Mouse (Mus musculus) hindbrain, embryonic 14.5 days (tissue): Measurements from ENCODE around the gene Oas1g. TPM values are rescaled to one million over a fixed set of nuclear protein-coding genes. Genes with fewer than 3 reads are reported as not detected.
"Not testable (repeated sequence)": the region's sequence is repeated elsewhere in the genome, so short reads cannot be mapped to it uniquely, and the experiment has no call there.

Experiments used
- ATAC-seq: fragments of 200-750 bp; cut with Nextera tagmentation; 2 replicates; pipeline ENCODE4 v1.8.0; 2017; ENCODE audit warnings: moderate number of reproducible peaks, mild to moderate bottlenecking, moderate TSS enrichment, moderate library complexity; ENCODE audit not compliant: low FRiP score
- DNase-seq: peaks from one replicate; pipeline ENCODE4 v3.0.0-alpha.2; 2015; ENCODE audit warnings: low spot score
- H3K27ac ChIP-seq: fragments of 300-500 bp; sonication (generic); 2 replicates; pipeline ENCODE4 v1.5.1; 2014; ENCODE audit warnings: mild to moderate bottlenecking, moderate library complexity
- H3K27me3 ChIP-seq: fragments of 300-500 bp; sonication (generic); 2 replicates; pipeline ENCODE4 v1.6.1; 2014; ENCODE audit warnings: mild to moderate bottlenecking, low read length, mixed read lengths; ENCODE audit not compliant: control insufficient read depth, insufficient read depth
- H3K36me3 ChIP-seq: fragments of 300-500 bp; sonication (generic); replicated peaks from 2 replicates; pipeline ENCODE4 v1.6.1; 2014; ENCODE audit not compliant: control insufficient read depth, insufficient read depth
- H3K4me1 ChIP-seq: fragments of 300-500 bp; sonication (generic); replicated peaks from 2 replicates; pipeline ENCODE4 v1.6.1; 2014; ENCODE audit warnings: antibody characterized with exemption, low read length, mixed read lengths; ENCODE audit not compliant: control insufficient read depth, insufficient read depth
- H3K4me2 ChIP-seq: fragments of 300-500 bp; sonication (generic); replicated peaks from 2 replicates; pipeline ENCODE4 v1.6.1; 2014; ENCODE audit warnings: mild to moderate bottlenecking, moderate library complexity
- H3K4me3 ChIP-seq: fragments of 300-500 bp; sonication (generic); replicated peaks from 2 replicates; pipeline ENCODE4 v1.5.1; 2014; ENCODE audit warnings: mild to moderate bottlenecking, low read length
- H3K9ac ChIP-seq: fragments of 300-500 bp; sonication (generic); 2 replicates; pipeline ENCODE4 v1.6.1; 2014
- H3K9me3 ChIP-seq: fragments of 300-500 bp; sonication (generic); 2 replicates; pipeline ENCODE4 v1.6.1; 2016; ENCODE audit warnings: low read length; ENCODE audit not compliant: control insufficient read depth
- WGBS: fragments of 180-500 bp; shearing (Covaris S2); extraction: QIAGEN DNeasy Blood & Tissue Kit; methylation state at CpG from one replicate; pipeline ENCODE4 v1.1.7; 2014; 5-methylcytosine and 5-hydroxymethylcytosine counted together
- polyA plus RNA-seq: library from polyadenylated mRNA; unstranded; fragments of >200 nt; fragmentation: Nextera tagmentation; extraction: Ambion mirVana; gene quantifications from 2 replicates; pipeline ENCODE4 v1.2.1, GENCODE M21; 2014

The Oas1g gene
- polyA plus RNA-seq, 1 experiment from 2014 or later = 0.19 TPM

DNA sequence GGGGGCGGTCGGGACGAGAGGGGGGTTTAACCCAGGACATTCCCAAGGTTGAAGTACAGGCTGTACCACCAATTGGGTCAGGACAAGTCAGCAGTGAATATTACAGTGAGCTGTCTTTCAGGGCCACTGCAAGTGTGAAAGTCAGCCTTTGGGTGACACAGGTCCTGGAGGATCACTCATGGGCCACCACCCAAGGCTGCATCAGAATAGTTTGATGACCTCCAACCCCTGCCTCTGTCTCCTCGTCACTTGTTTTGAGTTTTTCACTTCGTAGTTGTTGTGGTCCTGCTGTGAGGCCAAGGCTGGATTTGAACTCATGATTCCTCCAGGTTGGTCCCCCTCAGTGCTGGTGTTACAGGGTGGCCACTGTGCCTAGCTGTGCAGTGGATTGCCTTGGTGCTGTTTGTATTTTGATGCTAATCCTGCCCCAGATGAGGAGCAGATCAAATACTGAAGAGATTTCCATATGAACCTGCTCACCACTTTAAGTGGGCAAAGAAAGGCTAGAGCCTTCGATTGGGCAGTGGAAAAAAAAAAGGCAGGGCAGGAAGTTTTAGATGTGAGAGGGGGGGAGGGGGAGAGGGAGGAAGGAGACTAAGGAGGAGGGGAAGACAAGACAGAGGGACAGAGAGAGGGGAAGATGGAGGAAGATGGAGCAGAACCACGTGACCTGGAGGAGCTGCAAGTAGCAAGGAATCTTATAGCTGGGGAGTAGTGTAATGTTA lies 20.9 kb upstream of the Oas1g start:
- H3K9me3 ChIP-seq = no peaks in the 10 kb centered on the region
- H3K4me1 ChIP-seq = no peaks in the 10 kb centered on the region
- no peak overlapping the region for H3K9ac ChIP-seq
- no peak overlapping the region for H3K27ac ChIP-seq
- 47% methylated on average over 7 of the region's 7 CpGs for WGBS
- no peaks in the 10 kb centered on the region for H3K36me3 ChIP-seq
- DNase-seq (no peak), ATAC-seq (no peak)
- H3K4me3 ChIP-seq = no peak overlapping the region
- H3K4me2 ChIP-seq = no peak overlapping the region
- H3K27me3 ChIP-seq = no peaks in the 10 kb centered on the region

DNA sequence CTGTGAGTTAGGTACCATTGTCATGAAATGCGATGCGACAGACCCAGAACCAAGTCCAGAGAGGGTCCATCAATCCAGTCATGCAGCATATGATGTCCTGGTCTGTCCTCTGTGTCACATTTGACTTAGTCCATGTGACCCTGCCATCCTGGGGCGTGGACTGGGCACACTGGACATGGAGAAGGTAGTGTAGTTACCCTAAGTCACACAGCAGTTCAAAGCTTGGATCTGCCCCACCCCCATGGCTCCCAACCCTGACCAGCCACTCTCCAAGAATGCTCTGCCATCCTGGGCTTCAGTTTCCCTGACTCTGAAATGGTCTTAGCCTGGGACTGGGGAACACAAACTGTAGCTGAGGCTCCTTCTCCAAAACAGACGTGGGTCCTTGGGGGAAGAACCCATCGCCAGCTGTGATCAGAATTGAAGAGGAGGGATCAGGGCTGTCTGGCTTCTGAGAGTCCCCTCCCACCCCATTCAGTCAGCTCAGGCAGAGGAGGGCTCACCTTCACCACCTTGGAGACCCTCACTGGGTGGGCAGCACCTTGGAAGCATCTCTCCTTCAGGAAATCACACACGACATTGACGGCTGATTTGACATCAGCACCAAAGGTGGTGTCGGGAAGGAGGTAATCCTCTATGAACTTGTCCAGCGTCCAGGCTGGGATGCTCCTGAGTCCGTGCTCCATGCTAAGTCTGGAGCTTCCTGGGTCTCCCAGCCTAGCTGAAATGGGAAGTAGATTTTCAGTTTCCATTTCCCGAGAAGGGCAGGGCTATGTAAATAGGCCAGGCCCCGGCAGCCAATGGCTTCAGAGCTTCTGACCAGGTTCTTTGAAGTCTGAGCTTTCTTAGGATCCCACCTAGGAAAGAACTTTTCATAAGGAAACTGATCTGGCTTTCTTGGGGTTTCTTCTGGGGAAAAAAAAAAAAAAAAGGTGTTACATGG lies 19.6 kb upstream of the Oas1g start, which contains the start of gene Oas1a:
Gene Oas1a, minus strand, starts transcription at position 731 of the 943 bp plus-strand sequence.
- H3K4me3 ChIP-seq, H3K4me2 ChIP-seq, H3K4me1 ChIP-seq, H3K36me3 ChIP-seq, H3K9me3 ChIP-seq, DNase-seq, ATAC-seq, H3K27ac ChIP-seq, H3K27me3 ChIP-seq, H3K9ac ChIP-seq: not testable (repeated sequence)
- WGBS = 37% methylated on average over 8 of the region's 12 CpGs

DNA sequence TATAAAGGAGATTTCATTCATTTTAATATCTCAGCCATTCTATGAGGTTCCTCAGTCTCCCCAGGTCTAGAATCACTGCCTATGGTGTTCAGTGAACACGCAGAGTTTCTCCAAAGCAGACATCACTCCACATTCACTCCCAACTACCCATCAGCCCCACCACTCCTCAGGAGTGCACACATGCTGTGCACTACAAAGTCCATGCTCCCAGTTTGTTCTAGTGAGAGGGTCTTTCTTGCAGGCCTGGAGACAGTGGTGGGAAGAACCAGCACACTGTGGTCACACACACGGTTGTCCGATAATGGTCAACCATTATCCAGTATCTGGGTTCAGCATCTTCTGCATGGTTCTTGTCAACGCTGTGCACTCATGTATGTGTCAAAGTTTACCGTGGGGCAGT lies 14.6 kb upstream of the Oas1g start:
- H3K36me3 ChIP-seq = no peaks in the 10 kb centered on the region
- DNase-seq (no peak), ATAC-seq (no peak)
- H3K4me2 ChIP-seq = no peak overlapping the region
- no peaks in the 10 kb centered on the region for H3K4me1 ChIP-seq
- H3K9ac ChIP-seq = no peak overlapping the region
- WGBS = 94% methylated on average over 5 of the region's 5 CpGs
- H3K9me3 ChIP-seq = 0 out of 2 replicates have a peak, but pooled peaks cover 6% of the 10 kb centered on the region
- H3K4me3 ChIP-seq = no peak overlapping the region
- H3K27ac ChIP-seq = no peak overlapping the region
- H3K27me3 ChIP-seq = no peaks in the 10 kb centered on the region

DNA sequence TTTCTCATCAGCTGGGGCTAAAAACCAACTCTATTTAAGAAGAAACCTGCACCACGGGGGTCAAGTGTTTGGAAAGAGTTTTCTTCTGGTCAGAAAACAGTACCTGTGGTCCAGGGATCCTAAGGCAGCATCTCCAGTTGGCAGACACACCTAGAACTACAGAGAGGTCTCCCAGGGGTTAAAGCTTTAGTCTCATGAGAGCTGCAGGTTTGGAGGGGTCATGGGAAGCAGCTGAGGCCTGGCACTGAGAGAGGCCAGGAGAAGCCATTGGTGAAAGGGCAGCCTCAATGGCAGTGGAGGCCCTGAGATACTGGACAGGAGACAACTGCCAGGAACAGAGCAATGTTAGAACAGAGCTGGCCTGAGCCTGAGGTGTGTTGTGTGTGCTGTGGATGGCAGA lies 13.3 kb upstream of the Oas1g start:
- 67% methylated on average over 1 of the region's 1 CpGs for WGBS
- ATAC-seq = no peak

DNA sequence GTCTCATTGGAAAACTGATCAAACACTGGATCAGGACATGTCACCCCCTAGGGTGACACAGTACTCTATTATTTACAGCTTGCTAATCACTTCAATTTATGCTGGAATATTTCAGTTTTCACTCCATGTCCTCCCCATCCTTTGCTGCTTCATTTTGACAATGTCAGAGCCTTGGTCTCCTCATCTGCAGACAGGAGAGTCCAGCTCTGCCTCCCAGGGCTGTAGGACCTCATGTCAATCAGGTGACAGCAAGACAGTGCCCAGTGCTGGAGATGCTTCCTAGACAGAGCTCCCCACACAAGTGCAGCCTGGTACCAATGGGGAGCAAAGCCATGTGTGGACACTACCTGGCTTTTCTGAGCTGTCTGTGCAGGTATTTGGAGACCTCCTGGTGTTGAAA lies 11.3 kb upstream of the Oas1g start:
- no peak overlapping the region for H3K27ac ChIP-seq
- no peak overlapping the region for H3K4me3 ChIP-seq
- H3K36me3 ChIP-seq = no peaks in the 10 kb centered on the region
- H3K4me1 ChIP-seq = no peaks in the 10 kb centered on the region
- H3K4me2 ChIP-seq = no peak overlapping the region
- no peaks in the 10 kb centered on the region for H3K27me3 ChIP-seq
- DNase-seq = no peak
- H3K9ac ChIP-seq = no peak overlapping the region
- H3K9me3 ChIP-seq = 0 out of 2 replicates have a peak, but pooled peaks cover 6% of the 10 kb centered on the region
- no peak for ATAC-seq

More for the DNA sequence above, 13.3 kb upstream of the Oas1g start:
- H3K27ac ChIP-seq = no peak overlapping the region
- no peak for DNase-seq
- no peak overlapping the region for H3K4me2 ChIP-seq
- no peak overlapping the region for H3K4me3 ChIP-seq
- 0 out of 2 replicates have a peak, but pooled peaks cover 6% of the 10 kb centered on the region for H3K9me3 ChIP-seq
- no peaks in the 10 kb centered on the region for H3K36me3 ChIP-seq
- no peaks in the 10 kb centered on the region for H3K4me1 ChIP-seq
- H3K9ac ChIP-seq = no peak overlapping the region
- H3K27me3 ChIP-seq = no peaks in the 10 kb centered on the region

DNA sequence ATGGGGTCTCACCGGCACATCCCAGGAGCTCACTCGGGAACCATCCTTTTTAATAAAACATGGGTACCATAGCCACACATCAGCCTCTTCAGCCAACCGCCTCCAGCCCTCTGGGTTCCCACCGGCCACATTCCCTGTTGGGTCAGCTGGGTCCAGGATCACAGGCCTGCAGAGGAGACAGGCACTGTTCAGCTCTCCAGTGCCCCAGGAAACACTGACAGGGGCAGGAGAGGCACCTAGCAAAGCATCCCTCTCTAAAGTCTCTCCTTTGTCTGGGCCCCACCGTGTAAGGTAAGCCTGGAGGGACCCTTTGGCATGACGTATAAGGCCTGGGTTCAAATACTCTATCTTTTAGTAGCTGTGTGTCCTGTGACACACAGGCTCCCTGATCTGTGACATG lies 10.9 kb upstream of the Oas1g start:
- ATAC-seq = no peak
- 88% methylated on average over 6 of the region's 6 CpGs for WGBS

DNA sequence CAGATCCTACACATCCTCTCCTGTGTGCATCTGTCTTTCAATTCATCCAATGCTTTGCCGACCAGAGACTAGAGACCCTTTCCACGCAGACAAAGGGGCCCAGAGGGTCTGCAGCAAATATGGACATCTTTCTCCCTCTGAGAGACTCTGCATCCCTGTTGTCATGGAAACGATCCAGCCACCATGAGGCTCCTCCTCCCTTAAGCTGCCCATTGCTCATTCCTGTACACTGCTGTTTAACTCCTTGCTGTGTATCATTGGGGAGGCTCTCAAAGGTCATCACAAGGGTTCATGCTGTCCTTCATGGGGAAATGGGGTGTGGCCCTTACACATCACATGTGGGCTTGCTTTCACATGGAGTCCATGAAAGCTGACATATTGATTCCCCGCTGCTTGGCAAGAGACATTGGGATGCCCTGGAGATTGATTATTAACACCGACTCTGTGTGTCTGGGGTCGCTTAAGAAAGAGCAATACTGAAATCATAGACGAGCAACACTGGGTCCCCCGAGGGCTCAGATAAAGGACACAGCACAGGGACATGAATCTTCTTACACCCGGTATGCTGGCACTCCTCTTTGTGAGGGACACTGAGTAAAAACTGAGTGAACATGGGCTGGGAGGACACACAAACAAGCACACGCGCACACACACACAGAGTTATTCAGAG lies 8.0 kb upstream of the Oas1g start:
- ATAC-seq (no peak), DNase-seq (no peak)
- Histone ChIP-seq H3K27ac (no peak overlapping the region), H3K9ac (no peak overlapping the region), H3K9me3 (0 out of 2 replicates have a peak, but pooled peaks cover 5% of the 10 kb centered on the region), H3K4me3 (no peak overlapping the region), H3K4me2 (no peak overlapping the region), H3K4me1 (no peaks in the 10 kb centered on the region), H3K36me3 (no peaks in the 10 kb centered on the region), H3K27me3 (no peaks in the 10 kb centered on the region)
- WGBS = 76% methylated on average over 11 of the region's 11 CpGs

More for the DNA sequence above, 10.9 kb upstream of the Oas1g start:
- DNase-seq = no peak
- no peaks in the 10 kb centered on the region for H3K36me3 ChIP-seq
- H3K4me1 ChIP-seq = no peaks in the 10 kb centered on the region
- H3K27ac ChIP-seq = no peak overlapping the region
- no peak overlapping the region for H3K9ac ChIP-seq
- H3K9me3 ChIP-seq = 0 out of 2 replicates have a peak, but pooled peaks cover 6% of the 10 kb centered on the region
- H3K4me2 ChIP-seq = no peak overlapping the region
- no peak overlapping the region for H3K4me3 ChIP-seq
- no peaks in the 10 kb centered on the region for H3K27me3 ChIP-seq

DNA sequence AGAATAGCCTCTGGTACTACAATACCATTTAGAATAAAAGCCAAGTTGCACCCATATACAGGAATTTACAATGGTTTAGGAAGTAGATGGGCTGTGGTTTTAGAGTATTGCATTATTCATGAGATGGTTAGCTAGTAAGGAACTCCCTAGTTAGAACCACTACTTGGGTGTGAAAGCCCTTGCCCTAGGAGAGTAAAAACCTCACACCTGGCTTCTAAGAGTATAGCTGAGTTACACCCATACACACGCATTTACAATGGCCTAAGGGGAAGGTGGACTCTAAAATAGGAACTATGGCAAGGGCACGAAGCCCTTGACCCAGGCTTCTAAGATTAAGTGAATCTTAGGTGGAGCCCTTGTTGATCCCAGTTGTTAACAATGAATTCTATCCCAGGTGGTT lies 7.3 kb upstream of the Oas1g start:
- not testable (repeated sequence) for H3K27ac ChIP-seq, H3K36me3 ChIP-seq
- WGBS = 85% methylated on average over 2 of the region's 2 CpGs

DNA sequence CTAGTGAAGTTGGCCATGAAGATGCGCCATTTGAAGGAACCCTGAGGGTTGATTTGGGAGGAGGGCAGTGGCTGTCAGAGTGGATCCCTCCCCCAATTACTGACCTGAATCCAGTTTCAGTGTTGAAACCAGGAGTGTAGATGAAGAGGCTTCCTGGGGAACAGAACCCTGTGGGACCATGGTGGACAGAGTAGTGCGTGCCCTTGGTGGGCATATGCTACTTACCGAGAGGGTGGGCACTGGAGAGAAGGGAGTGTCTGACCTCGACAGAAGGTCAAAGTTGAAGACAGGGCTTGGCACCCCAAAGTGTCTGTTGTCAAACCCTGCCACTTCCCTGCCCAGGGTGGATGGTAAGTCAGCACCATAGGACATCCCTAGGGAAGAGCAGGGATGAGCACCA lies 6.5 kb upstream of the Oas1g start:
- WGBS = 98% methylated on average over 4 of the region's 4 CpGs
- not testable (repeated sequence) for H3K4me1 ChIP-seq

More for the DNA sequence above, 7.3 kb upstream of the Oas1g start:
- DNase-seq, ATAC-seq, H3K4me1 ChIP-seq, H3K9me3 ChIP-seq, H3K27me3 ChIP-seq, H3K9ac ChIP-seq, H3K4me3 ChIP-seq, H3K4me2 ChIP-seq: not testable (repeated sequence)

More for the DNA sequence above, 6.5 kb upstream of the Oas1g start:
- not testable (repeated sequence) for H3K27me3 ChIP-seq, H3K9ac ChIP-seq, H3K9me3 ChIP-seq, H3K36me3 ChIP-seq, ATAC-seq, H3K27ac ChIP-seq, DNase-seq, H3K4me3 ChIP-seq, H3K4me2 ChIP-seq
